In genomic region chr4:133118775-133119375, GRCm38 (mm10) we compare ENCODE assay signal across 13 mouse cellular contexts. TPM values are rescaled to one million over a fixed set of nuclear protein-coding genes. Genes with fewer than 3 reads are reported as not detected.
DNase-seq lines count a peak whose midpoint lies in the region; ATAC-seq and TF ChIP-seq lines count a peak whose summit lies in the region.
"Had no signal": no experiment of that assay in that cellular context is flagged by ENCODE, and none has a peak within 500 bp of the region (broad histone marks: within the 10 kb centered on the region; RNA-seq: fewer than 3 reads in every experiment).

No protein-coding gene starts in this region.

- H3K4me1 ChIP-seq in kidney, embryonic 15.5 days = peaks cover 65% of the 10 kb centered on the region
- H3K4me1 ChIP-seq in intestine, postnatal 0 days (replicated peaks; ENCODE audit: control insufficient read depth, insufficient read depth, low read length) = 0 out of 2 replicates have a peak, but pooled peaks cover 10% of the 10 kb centered on the region

- H3K4me2 ChIP-seq in kidney, embryonic 15.5 days = no peak overlapping the region
- H3K4me2 ChIP-seq in intestine, postnatal 0 days (replicated peaks; ENCODE audit: low read depth) = no peak overlapping the region

- ATAC-seq in kidney, embryonic 15.5 days (replicated peaks; ENCODE audit: low FRiP score) = no peak
- ATAC-seq in intestine, postnatal 0 days = no peak
- ATAC-seq: Patski had no signal

- no peak overlapping the region for H3K9ac ChIP-seq in kidney, embryonic 15.5 days
- no peak overlapping the region for H3K9ac ChIP-seq in intestine, postnatal 0 days (ENCODE audit: low read depth, low read length)

- H3K27me3 ChIP-seq in kidney, embryonic 15.5 days = no peaks in the 10 kb centered on the region
- no peaks in the 10 kb centered on the region for H3K27me3 ChIP-seq in intestine, postnatal 0 days (replicated peaks; ENCODE audit: control insufficient read depth, insufficient read depth, low read length)
- H3K27me3 ChIP-seq: limb, embryonic 13.5 days; Patski had no signal

- WGBS in kidney, embryonic 15.5 days = 75% methylated on average over 6 of the region's 6 CpGs
- WGBS in intestine, postnatal 0 days = 71% methylated on average over 6 of the region's 6 CpGs

- no peaks in the 10 kb centered on the region for H3K36me3 ChIP-seq in kidney, embryonic 15.5 days
- H3K36me3 ChIP-seq in intestine, postnatal 0 days (ENCODE audit: control insufficient read depth, insufficient read depth) = no peaks in the 10 kb centered on the region
- H3K36me3 ChIP-seq: limb, embryonic 13.5 days had no signal

- DNase-seq in adrenal gland, postnatal 14 days = peak; percentile 42
- no peak for DNase-seq in adrenal gland, adult 8-10 months
- DNase-seq in kidney, adult 8-10 months = no peak
- DNase-seq in ovary, adult 18-20 months (ENCODE audit: low spot score) = peak; percentile 67
- no peak for DNase-seq in ovary, postnatal 10 days (ENCODE audit: low spot score)
- peak; percentile 67 for DNase-seq in testis, postnatal 14 days (ENCODE audit: low spot score)
- DNase-seq: cerebellum, adult 9-11 months; thymus, adult 18-20 months had no signal

- no peak overlapping the region for H3K4me3 ChIP-seq in kidney, embryonic 15.5 days (replicated peaks)
- no peak overlapping the region for H3K4me3 ChIP-seq in intestine, postnatal 0 days (ENCODE audit: low read depth, low read length)
- H3K4me3 ChIP-seq: limb, embryonic 13.5 days had no signal

- H3K27ac ChIP-seq in kidney, embryonic 15.5 days = peak overlapping the region; percentile 75
- H3K27ac ChIP-seq in intestine, postnatal 0 days (ENCODE audit: low read depth, low read length) = no peak overlapping the region

- no peak for TF ChIP-seq CTCF in intestine, postnatal 0 days (IDR thresholded peaks at IDR 0.05; ENCODE audit: low read depth)

- H3K9me3 ChIP-seq in kidney, embryonic 15.5 days (replicated peaks) = no peaks in the 10 kb centered on the region
- H3K9me3 ChIP-seq in intestine, postnatal 0 days (ENCODE audit: control insufficient read depth) = no peaks in the 10 kb centered on the region
- H3K9me3 ChIP-seq: limb, embryonic 13.5 days; megakaryocyte, embryonic 14.5 days had no signal

RNA-seq across cellular contexts. Expression of gene Wasf2, which starts 11.4 kb away (rescaled TPM):
- total RNA-seq in adrenal gland, postnatal 14 days (2021) = 117 and 150 TPM in 2 replicates
- 100 to 1,000 TPM; 105 to 158 (median 133) TPM for total RNA-seq in adrenal gland, adult 8-10 months (2022)
- polyA plus RNA-seq in kidney, embryonic 15.5 days (2015; fragmentation: Nextera tagmentation; extraction: Ambion mirVana) = 107 and 109 TPM in 2 replicates
- polyA plus RNA-seq in intestine, postnatal 0 days (2015; fragmentation: Nextera tagmentation; extraction: Ambion mirVana) = 64.6 and 68.4 TPM in 2 replicates

Comparison
In these comparisons a context has a peak if more than half of its experiments do, and no peak if none do; other contexts are left out.
1. DNase-seq: peak in adrenal gland, postnatal 14 days (single experiment), ovary, adult 18-20 months (single experiment) and testis, postnatal 14 days (single experiment); none in adrenal gland, adult 8-10 months (single experiment), kidney, adult 8-10 months (0 of 2) and ovary, postnatal 10 days (single experiment).